Mouse (Mus musculus) left cerebral cortex, adult 18-20 months (tissue): Measurements from ENCODE around the gene Aig1. TPM values are rescaled to one million over a fixed set of nuclear protein-coding genes. Genes with fewer than 3 reads are reported as not detected.

Experiments
- DNase-seq, 2 experiments: peaks; one replicate each; pipeline ENCODE4 v3.0.0; 2021 to 2022; ENCODE audit warnings: low spot score in 2 of 2, mixed read lengths in 1 of 2
- total RNA-seq, 2 experiments: library from RNA; stranded (reverse); gene quantifications; 2 replicates each; pipeline ENCODE4 v1.2.3; 2021

Aig1 gene
- total RNA-seq, 2 experiments from 2014 or later, result 56.5 to 70.5 TPM

- no peak for DNase-seq
Observed at GRCm38 (mm10) chr10:13653739-13654462, 214.9 kb downstream of the Aig1 start.

- DNase-seq, result peak in 1 of 2 experiments; percentile 3
Observed at GRCm38 (mm10) chr10:13653326-13653725, 215.5 kb downstream of the Aig1 start.

- no peak for DNase-seq
Observed at GRCm38 (mm10) chr10:13652061-13652460, 216.7 kb downstream of the Aig1 start.

GRCm38 (mm10) chr10:13641750-13642149 is 227.0 kb downstream of the Aig1 start:
- DNase-seq, result peak; percentile 10 to 13

- no peak for DNase-seq
Observed at GRCm38 (mm10) chr10:13631796-13632195, 237.0 kb downstream of the Aig1 start.

GRCm38 (mm10) chr10:13623735-13624134 is 245.0 kb downstream of the Aig1 start:
- no peak for DNase-seq

- DNase-seq, result peak; percentile 49 to 53
Observed at GRCm38 (mm10) chr10:13600926-13601325, 267.9 kb downstream of the Aig1 start.

- no peak for DNase-seq
Observed at GRCm38 (mm10) chr10:13597491-13597890, 271.3 kb downstream of the Aig1 start.

Other genes with a start within 250 kb of the Aig1 start
- 100 to 1,000 TPM; 208 to 218 TPM for gene Hivep2, start 97.1 kb upstream of the Aig1 start, total RNA-seq